Mouse (Mus musculus): ENCODE results near the gene Chp2.

GRCm38 (mm10) chr7:122197306-122197705 is 22.0 kb upstream of the Chp2 start:
- peak; percentile 84 for TF ChIP-seq CTCF (IDR thresholded peaks at IDR 0.05; ENCODE audit: low read depth, low read length)
- TF ChIP-seq GATA1 (IDR thresholded peaks at IDR 0.05; ENCODE audit: borderline replicate concordance, low read length), result no peak
